Mouse (Mus musculus): ENCODE results near the gene Dppa5a. TPM values are rescaled to one million over a fixed set of nuclear protein-coding genes. Genes with fewer than 3 reads are reported as not detected.

Gene Dppa5a
- polyA plus RNA-seq, 1 experiment from 2014 or later = not detected

DNA sequence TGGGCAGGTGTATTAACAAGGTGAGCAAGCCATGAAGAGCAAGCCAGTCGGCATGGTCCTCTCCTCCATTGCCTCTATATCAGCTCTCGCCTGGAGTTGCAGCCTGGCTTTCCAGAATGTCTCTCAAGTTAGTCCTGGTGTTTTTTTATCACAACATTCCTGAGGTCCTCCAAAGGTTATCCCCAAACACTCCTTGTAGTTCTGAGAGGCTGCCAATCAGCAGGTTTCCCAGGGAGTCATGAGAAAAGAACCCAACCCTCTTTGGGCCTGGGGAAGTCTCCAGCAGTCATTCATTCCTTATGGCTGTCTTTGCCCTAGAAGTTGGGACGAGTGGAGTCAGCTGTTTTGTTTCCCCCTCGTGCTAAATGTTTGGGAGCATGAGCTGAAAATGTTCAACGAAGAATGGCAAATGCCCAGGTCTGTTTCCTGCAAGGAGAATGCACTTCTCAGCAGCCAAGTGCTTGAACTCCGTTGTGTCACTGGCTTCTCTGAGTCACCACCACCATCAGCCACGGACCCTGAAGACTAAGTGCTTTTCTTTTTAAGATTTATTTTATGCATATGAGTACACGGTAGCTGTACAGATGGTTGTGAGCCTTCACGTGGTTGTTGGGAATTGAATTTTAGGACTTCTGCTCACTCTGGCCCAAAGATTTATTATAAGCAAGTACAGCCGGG lies 5.0 kb upstream of the Dppa5a start:
- no peak overlapping the region for H3K27ac ChIP-seq (ENCODE audit: low read depth, low read length)
- no peaks in the 10 kb centered on the region for H3K9me3 ChIP-seq (replicated peaks; ENCODE audit: control insufficient read depth, low read length)
- no peaks in the 10 kb centered on the region for H3K4me1 ChIP-seq (ENCODE audit: control insufficient read depth, insufficient read depth, low read length)
- no peak for ATAC-seq (replicated peaks; ENCODE audit: insufficient number of reproducible peaks, low FRiP score, low TSS enrichment)
- no peak overlapping the region for H3K4me2 ChIP-seq
- H3K27me3 ChIP-seq (ENCODE audit: control insufficient read depth, insufficient read depth, low read length) = peaks cover 3% of the 10 kb centered on the region; the same call in 1 of the 2 replicates
- WGBS (ENCODE audit: insufficient replicate concordance) = 62% methylated on average over 10 of the region's 10 CpGs
- H3K9ac ChIP-seq (ENCODE audit: low read depth, low read length) = no peak overlapping the region
- no peak overlapping the region for H3K4me3 ChIP-seq (ENCODE audit: low read depth, low read length)
- H3K36me3 ChIP-seq (ENCODE audit: control insufficient read depth, insufficient read depth, low read length) = no peaks in the 10 kb centered on the region

GRCm38 (mm10) chr9:78371441-78371840 lies 3.5 kb upstream of the Dppa5a start:
- no peak overlapping the region for H3K4me3 ChIP-seq (ENCODE audit: low read depth, low read length)
- no peaks in the 10 kb centered on the region for H3K27me3 ChIP-seq (ENCODE audit: control insufficient read depth, insufficient read depth, low read length)
- no peak overlapping the region for H3K4me2 ChIP-seq
- H3K27ac ChIP-seq (ENCODE audit: low read depth, low read length) = no peak overlapping the region
- WGBS (ENCODE audit: insufficient replicate concordance) = 91% methylated on average over 3 of the region's 3 CpGs
- H3K4me1 ChIP-seq (ENCODE audit: control insufficient read depth, insufficient read depth, low read length) = no peaks in the 10 kb centered on the region
- H3K9ac ChIP-seq (ENCODE audit: low read depth, low read length) = no peak overlapping the region
- H3K36me3 ChIP-seq (ENCODE audit: control insufficient read depth, insufficient read depth, low read length) = no peaks in the 10 kb centered on the region
- no peak for ATAC-seq (replicated peaks; ENCODE audit: insufficient number of reproducible peaks, low FRiP score, low TSS enrichment)
- H3K9me3 ChIP-seq (replicated peaks; ENCODE audit: control insufficient read depth, low read length) = no peaks in the 10 kb centered on the region

DNA sequence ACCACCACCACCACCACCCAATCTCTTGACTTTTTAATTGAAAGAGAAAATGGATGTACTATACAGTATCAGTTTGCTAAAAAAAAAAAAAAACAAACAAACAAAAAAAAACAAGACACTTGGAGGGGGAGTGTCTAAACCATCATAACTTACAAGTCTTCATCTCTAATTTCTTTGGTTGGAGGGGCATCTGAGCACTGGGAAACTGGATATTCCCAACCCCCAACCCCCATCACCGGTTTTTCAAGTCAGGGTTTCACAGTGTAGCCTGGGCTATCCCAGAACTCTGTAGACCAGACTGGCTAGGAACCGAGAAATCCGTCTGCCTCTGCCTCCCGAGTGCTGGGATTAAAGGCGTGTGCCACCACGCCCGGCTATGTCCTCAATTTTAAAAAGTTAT lies 1.8 kb upstream of the Dppa5a start:
- Histone ChIP-seq H3K4me2 (no peak overlapping the region), H3K27ac (ENCODE audit: low read depth, low read length) (no peak overlapping the region), H3K36me3 (ENCODE audit: control insufficient read depth, insufficient read depth, low read length) (no peaks in the 10 kb centered on the region), H3K27me3 (ENCODE audit: control insufficient read depth, insufficient read depth, low read length) (no peaks in the 10 kb centered on the region), H3K9ac (ENCODE audit: low read depth, low read length) (no peak overlapping the region), H3K4me3 (ENCODE audit: low read depth, low read length) (no peak overlapping the region), H3K4me1 (ENCODE audit: control insufficient read depth, insufficient read depth, low read length) (no peaks in the 10 kb centered on the region), H3K9me3 (replicated peaks; ENCODE audit: control insufficient read depth, low read length) (no peaks in the 10 kb centered on the region)
- WGBS (ENCODE audit: insufficient replicate concordance) = 87% methylated on average over 7 of the region's 7 CpGs
- ATAC-seq (replicated peaks; ENCODE audit: insufficient number of reproducible peaks, low FRiP score, low TSS enrichment) = no peak

- H3K9ac ChIP-seq (ENCODE audit: low read depth, low read length) = no peak overlapping the region
- H3K4me3 ChIP-seq (ENCODE audit: low read depth, low read length) = no peak overlapping the region
- ATAC-seq (replicated peaks; ENCODE audit: insufficient number of reproducible peaks, low FRiP score, low TSS enrichment) = no peak
- no peak overlapping the region for H3K4me2 ChIP-seq
- no peaks in the 10 kb centered on the region for H3K27me3 ChIP-seq (ENCODE audit: control insufficient read depth, insufficient read depth, low read length)
- no peaks in the 10 kb centered on the region for H3K4me1 ChIP-seq (ENCODE audit: control insufficient read depth, insufficient read depth, low read length)
- no peaks in the 10 kb centered on the region for H3K36me3 ChIP-seq (ENCODE audit: control insufficient read depth, insufficient read depth, low read length)
- WGBS (ENCODE audit: insufficient replicate concordance) = 67% methylated on average over 2 of the region's 2 CpGs
- no peak overlapping the region for H3K27ac ChIP-seq (ENCODE audit: low read depth, low read length)
- H3K9me3 ChIP-seq (replicated peaks; ENCODE audit: control insufficient read depth, low read length) = no peaks in the 10 kb centered on the region
Observed at GRCm38 (mm10) chr9:78369349-78369748, 1.4 kb upstream of the Dppa5a start.

DNA sequence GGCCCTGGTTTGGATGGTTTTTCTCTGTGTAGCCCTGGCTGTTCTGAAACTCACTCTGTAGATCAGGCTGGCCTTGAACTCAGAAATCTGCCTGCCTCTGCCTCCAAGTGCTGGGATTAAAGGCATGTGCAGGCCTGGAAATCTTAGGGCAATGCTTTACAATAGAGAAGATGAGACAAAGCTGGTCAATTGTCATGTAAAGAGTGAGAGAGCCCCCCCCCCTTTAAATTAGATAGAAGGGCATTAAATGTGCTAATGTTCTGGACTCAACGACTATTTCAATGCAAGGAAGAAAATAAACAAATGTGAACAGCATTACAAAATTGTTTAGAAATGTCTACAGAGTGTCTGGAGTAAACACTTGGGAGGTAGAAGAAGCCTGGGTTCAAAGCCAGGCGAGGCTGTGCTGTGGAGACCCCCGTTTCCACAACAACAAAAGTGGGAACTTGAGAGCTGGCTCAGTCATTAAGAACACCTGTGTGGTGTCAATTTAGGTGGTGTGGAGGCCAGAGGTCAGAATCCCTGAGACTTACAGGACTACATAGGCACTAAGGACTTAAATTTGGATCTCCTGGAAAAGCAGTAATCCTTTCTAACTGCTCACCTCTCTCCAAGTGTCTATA lies 805 bp upstream of the Dppa5a start:
- WGBS (ENCODE audit: insufficient replicate concordance) = 67% methylated on average over 3 of the region's 3 CpGs
- Histone ChIP-seq H3K4me3 (ENCODE audit: low read depth, low read length) (no peak overlapping the region), H3K4me1 (ENCODE audit: control insufficient read depth, insufficient read depth, low read length) (no peaks in the 10 kb centered on the region), H3K4me2 (no peak overlapping the region), H3K9ac (ENCODE audit: low read depth, low read length) (no peak overlapping the region), H3K27ac (ENCODE audit: low read depth, low read length) (no peak overlapping the region), H3K36me3 (ENCODE audit: control insufficient read depth, insufficient read depth, low read length) (no peaks in the 10 kb centered on the region), H3K27me3 (ENCODE audit: control insufficient read depth, insufficient read depth, low read length) (no peaks in the 10 kb centered on the region), H3K9me3 (replicated peaks; ENCODE audit: control insufficient read depth, low read length) (no peaks in the 10 kb centered on the region)
- ATAC-seq (replicated peaks; ENCODE audit: insufficient number of reproducible peaks, low FRiP score, low TSS enrichment) = no peak

DNA sequence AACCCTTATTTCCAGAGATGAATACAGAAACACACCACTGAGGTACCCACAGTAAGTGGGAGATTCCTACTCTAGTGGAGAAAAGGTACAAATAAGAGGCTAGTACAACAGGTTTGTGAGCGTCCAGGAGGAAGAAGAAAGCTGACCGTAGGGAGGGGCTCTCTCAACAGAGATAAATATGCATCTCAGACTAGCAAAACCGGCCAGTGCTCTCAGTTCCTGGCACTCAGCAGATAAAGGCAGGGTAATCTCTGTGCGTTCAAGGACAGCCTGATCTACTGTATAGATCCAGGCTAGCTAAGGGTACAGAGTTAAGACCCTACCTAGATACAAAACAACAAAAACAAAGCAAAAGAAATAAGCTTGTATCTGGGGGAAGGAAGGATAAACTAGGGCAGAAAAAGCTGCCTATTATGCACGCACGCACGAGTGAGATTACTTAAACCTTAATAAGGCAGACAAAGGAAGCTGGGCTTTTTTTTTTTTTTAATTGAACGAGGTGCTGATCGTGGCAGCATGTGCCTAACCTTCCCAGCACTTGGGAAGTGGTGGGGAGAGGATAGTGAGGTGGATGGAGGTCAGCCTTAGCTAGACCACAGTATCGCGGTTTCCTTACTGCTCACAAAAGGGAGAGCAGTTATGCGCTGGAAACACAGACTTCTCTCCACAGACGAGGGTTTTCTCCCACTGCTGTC lies 2.0 kb downstream of the Dppa5a start:
- ATAC-seq (replicated peaks; ENCODE audit: insufficient number of reproducible peaks, low FRiP score, low TSS enrichment) = no peak
- H3K36me3 ChIP-seq (ENCODE audit: control insufficient read depth, insufficient read depth, low read length) = no peaks in the 10 kb centered on the region
- no peak overlapping the region for H3K27ac ChIP-seq (ENCODE audit: low read depth, low read length)
- WGBS (ENCODE audit: insufficient replicate concordance) = 62% methylated on average over 13 of the region's 13 CpGs
- no peaks in the 10 kb centered on the region for H3K4me1 ChIP-seq (ENCODE audit: control insufficient read depth, insufficient read depth, low read length)
- H3K9me3 ChIP-seq (replicated peaks; ENCODE audit: control insufficient read depth, low read length) = no peaks in the 10 kb centered on the region
- H3K4me2 ChIP-seq = no peak overlapping the region
- no peaks in the 10 kb centered on the region for H3K27me3 ChIP-seq (ENCODE audit: control insufficient read depth, insufficient read depth, low read length)
- no peak overlapping the region for H3K4me3 ChIP-seq (ENCODE audit: low read depth, low read length)
- H3K9ac ChIP-seq (ENCODE audit: low read depth, low read length) = no peak overlapping the region

GRCm38 (mm10) chr9:78364701-78365100 lies 3.3 kb downstream of the Dppa5a start:
- ATAC-seq (replicated peaks; ENCODE audit: insufficient number of reproducible peaks, low FRiP score, low TSS enrichment) = no peak
- WGBS (ENCODE audit: insufficient replicate concordance) = 87% methylated on average over 6 of the region's 6 CpGs
- no peak overlapping the region for H3K9ac ChIP-seq (ENCODE audit: low read depth, low read length)
- H3K36me3 ChIP-seq (ENCODE audit: control insufficient read depth, insufficient read depth, low read length) = no peaks in the 10 kb centered on the region
- H3K4me2 ChIP-seq = no peak overlapping the region
- no peaks in the 10 kb centered on the region for H3K27me3 ChIP-seq (ENCODE audit: control insufficient read depth, insufficient read depth, low read length)
- no peak overlapping the region for H3K4me3 ChIP-seq (ENCODE audit: low read depth, low read length)
- no peaks in the 10 kb centered on the region for H3K4me1 ChIP-seq (ENCODE audit: control insufficient read depth, insufficient read depth, low read length)
- no peaks in the 10 kb centered on the region for H3K9me3 ChIP-seq (replicated peaks; ENCODE audit: control insufficient read depth, low read length)
- no peak overlapping the region for H3K27ac ChIP-seq (ENCODE audit: low read depth, low read length)

- no peak overlapping the region for H3K9ac ChIP-seq (ENCODE audit: low read depth, low read length)
- no peak overlapping the region for H3K4me3 ChIP-seq (ENCODE audit: low read depth, low read length)
- WGBS (ENCODE audit: insufficient replicate concordance) = 68% methylated on average over 6 of the region's 6 CpGs
- H3K27me3 ChIP-seq (ENCODE audit: control insufficient read depth, insufficient read depth, low read length) = no peaks in the 10 kb centered on the region
- no peak overlapping the region for H3K4me2 ChIP-seq
- no peak overlapping the region for H3K27ac ChIP-seq (ENCODE audit: low read depth, low read length)
- H3K36me3 ChIP-seq (ENCODE audit: control insufficient read depth, insufficient read depth, low read length) = no peaks in the 10 kb centered on the region
- H3K4me1 ChIP-seq (ENCODE audit: control insufficient read depth, insufficient read depth, low read length) = no peaks in the 10 kb centered on the region
- H3K9me3 ChIP-seq (replicated peaks; ENCODE audit: control insufficient read depth, low read length) = no peaks in the 10 kb centered on the region
- ATAC-seq (replicated peaks; ENCODE audit: insufficient number of reproducible peaks, low FRiP score, low TSS enrichment) = no peak
Observed at GRCm38 (mm10) chr9:78363374-78363773, 4.6 kb downstream of the Dppa5a start.

All from heart, embryonic 11.5 days (tissue).